Mouse (Mus musculus): ENCODE measurements at regions not wholly inside any gene's neighbourhood (a gene's known extent, or its start where the extent isn't known, plus 50 kb on each side); places are given as distances from the start of the nearest gene placed in this dataset.

DNA sequence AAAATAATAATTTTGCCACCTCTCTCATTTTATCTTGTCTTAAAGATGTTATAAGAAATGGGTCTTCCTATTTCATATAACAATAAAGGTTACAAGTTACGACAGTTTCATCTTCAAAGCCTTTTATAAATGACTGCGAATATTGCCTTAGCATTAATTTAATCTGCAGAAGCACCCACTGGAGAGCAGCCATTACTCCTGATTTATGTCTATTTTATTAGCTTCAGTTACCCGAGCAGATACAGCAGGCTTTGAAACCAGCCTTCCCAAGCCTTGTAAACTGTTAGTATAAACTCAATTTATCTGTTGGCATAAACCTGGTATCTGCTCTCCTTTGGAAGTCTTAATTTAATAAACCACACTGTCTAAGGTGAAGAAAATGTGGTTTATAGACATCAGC is 2851.6 kb upstream of the Gm6569 start:
- no peak for DNase-seq (ENCODE audit: low spot score)

GRCm38 (mm10) chr15:70987973-70988570 is 2846.3 kb upstream of the Gm6569 start:
- DNase-seq (ENCODE audit: low spot score), result no peak

DNA sequence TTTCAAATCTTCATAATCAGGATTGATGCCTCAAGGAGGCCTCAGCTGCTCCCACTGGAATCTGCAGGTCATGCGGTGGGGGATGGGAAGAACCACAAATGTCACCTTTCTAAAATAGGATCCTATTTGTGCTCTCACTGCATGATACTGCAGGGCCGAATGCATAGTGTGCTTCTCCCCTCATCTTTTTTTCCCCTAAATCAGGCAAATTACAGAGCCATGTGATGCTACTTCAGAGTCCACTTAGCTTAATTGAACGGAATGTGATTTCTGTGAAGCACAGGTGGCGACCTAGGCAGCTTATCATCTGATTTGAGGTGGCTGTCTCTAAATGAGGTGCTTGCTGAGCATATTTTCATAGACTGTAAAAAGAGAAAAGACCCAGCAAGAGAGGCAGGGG is 2841.0 kb upstream of the Gm6569 start:
- DNase-seq (ENCODE audit: low spot score), result no peak

DNA sequence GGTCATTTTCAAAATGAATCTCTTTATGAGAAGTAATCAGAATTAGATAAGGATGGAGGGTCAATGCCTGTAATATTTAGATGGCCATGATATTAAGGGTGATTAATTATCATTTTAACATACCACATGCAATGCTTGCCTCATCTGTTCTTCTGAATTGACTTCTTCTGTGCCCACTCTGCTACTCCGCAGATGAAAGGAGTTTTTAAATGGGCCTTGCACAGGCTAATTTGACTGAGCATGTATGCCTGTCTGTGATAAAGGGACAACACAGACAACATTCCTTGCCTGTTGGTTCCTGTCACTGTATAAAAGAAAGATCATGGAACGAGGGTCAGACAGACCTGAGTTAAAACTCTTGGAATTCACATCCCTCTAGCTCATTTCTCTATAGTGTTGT is 2824.0 kb upstream of the Gm6569 start:
- no peak for DNase-seq (ENCODE audit: low spot score)

DNA sequence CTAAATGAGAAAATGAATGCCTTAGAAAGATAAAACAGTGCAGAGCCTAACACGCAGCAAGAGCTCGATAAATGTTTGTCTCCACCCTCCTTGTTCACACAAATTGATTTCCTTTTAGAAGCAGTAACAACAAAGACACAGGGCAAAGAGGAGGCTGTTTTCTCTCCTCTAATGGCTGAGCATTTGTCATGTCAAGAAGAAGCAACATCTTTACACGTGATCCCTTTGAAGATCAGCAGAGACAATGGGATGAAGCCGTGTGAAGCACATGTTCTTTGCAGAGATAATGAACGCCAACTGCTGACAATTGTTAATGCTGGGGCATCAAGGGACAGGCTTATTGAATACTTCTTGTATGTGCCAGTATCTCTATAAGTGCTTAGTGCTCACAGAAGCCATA is 2823.6 kb upstream of the Gm6569 start:
- peak; percentile 56 for DNase-seq (ENCODE audit: low spot score)

DNA sequence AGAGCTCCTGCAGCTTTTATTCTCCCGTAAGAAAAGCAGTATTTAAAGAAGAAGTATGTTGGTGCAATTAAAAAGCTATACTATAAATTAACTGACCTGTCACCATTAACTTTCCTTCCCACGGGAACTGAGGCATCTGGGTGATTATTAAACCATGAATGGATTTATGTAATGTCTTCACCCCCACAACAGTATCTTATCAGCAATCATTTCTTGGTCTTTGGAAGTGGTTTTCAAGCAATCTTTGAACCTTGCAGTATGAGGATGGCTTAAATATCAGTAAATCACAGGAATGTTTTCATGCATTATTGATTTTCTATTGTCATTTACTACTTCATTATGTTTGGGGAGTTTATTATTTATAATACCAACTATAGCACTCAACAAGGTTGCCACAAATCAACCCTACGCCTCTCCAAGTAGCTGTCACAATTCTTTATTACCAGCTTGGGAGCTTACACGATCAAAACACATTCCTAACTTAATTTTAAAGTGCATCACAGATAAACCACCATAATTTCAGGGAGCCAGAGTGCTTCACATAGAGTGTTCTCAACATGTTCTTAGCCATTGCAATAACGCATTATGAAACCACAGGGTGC is 2780.0 kb upstream of the Gm6569 start:
- no peak for DNase-seq (ENCODE audit: low spot score)

DNA sequence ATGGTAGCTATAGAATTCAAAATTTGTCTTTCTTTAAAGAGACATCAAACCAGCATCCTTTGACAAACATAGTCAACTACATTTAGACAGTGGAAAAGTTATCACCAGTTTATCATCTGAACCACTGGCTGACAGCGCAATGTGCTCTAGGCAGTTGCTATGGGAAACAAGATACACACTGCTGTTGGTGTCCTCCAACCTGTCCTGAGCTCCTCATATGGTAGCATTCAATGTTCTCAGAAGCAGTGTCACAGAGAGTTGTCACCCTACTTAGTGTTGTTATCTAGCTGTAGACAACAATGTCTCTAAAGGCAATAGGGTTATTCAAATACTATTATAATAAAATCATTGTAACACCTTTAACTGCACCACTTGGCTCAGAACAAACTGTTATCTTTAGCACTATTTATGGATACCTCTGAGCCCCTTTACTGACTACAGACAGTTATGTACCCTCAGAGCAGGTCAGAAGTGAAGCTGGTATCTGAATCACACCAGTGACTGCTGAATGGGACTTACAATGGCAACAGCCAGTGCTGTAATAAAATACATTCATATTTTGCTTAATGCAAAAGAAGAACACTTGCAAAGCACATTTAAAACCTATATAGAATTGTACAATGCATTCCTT is 2747.9 kb upstream of the Gm6569 start:
- no peak for DNase-seq (ENCODE audit: low spot score)

DNA sequence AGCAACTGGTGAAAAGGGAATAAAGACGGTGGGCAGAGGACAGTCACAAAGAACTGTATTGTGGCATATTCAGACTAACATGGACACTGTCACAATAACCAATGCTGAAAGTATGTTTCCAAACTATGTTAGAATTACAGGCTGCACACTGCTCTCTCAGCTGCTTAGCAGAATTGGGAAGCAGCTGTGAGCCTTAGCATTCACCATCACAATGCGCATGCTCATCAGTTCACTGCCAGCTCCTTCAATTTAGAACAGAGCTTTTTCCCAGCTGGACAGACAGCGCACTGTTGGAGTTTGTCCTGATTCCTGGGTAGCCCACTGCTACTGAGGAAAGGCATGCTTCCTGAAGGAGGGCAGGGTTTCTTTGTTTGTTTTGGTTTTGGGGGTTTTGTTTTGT is 2735.2 kb upstream of the Gm6569 start:
- peak; percentile 15 for DNase-seq (ENCODE audit: low spot score)

DNA sequence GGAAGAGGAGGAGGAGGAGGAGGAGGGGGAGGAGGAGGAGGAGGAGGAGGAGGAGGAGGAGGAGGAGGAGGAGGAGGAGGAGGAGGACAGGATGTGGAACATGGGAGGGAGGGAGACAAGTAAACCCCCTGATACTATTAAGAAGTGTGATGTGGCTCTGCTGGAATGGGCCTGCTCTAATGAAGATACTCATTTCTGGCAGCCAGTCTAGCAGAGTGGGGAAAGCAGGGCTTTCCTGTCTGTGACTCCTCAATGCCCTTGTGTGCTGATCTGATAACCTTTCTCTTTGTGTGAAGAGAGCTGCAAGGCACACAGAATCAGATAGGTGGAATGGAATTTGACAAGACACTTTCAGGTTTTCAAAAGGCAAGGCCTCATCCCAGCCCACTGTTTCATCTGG is 2704.6 kb upstream of the Gm6569 start:
- DNase-seq (ENCODE audit: low spot score), result no peak

DNA sequence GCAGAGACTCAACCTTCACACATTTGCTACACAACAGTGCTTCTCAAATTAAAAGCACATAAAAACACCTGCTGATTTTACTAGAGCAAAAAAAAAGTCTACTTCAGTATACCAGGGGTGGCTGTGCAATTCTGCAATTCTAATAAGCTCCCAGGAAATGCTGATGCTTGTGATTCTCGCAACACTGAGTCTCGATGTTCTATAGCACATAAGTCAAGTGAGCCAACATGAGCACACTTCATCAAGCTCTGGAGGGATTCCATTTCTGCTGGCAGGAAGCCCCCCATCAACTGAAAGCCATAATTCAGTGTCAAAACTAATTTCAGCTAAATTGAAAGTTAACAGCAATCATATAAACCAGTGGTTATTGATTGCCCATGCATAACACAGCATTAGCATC is 2676.7 kb upstream of the Gm6569 start:
- DNase-seq (ENCODE audit: low spot score), result no peak

DNA sequence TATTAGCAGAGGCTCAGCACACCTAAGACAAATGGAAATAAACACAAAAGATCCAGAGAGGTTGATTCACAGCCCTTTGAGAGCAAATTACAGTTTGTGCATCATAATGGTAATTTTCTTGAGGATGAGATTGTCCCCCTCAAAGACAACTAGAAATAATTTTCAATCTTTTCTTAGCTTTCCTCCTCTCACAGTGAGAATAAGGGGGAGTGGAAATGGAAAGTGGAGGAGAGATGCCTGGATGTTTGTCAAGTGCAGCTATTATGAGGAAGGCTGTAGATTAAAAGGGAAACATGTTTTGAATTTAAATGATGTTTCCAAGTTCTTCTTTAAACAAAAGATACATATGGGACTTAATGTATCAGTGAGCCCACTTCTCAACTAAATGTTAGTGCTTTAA is 2672.3 kb upstream of the Gm6569 start:
- DNase-seq (ENCODE audit: low spot score), result peak; percentile 2

DNA sequence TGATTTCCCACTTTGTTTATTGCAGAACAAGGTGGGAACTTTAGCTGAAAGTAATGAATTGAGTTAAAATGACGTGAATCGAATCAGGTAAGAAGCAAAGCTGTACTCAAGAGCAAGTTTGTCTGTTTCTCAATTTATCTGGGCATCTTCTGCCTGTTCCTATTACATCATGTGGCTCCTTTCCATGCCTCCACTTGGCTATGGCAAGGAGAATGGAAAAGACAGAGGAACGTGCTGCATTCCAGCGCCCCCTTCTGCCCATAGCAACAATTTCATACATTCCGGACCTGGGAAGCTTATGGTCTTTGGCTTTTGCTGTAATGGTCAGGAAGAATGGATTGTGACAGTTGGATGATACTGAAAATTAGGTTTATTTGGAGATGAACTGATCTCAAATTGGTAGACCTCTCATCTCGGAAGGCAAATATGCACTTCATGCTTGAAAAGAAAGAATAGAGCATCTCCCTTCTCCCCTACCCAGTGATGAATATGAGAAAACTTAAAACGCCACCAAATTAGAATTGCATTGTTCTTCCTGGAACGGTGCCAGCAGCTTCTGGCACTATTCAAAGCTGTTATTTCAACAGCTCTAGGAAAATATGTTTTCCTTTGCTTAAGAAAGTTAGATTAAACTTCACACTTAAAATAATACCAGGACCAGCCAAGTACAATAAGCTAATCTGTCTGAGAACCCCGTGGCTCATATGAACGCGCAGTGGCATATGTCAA is 2639.2 kb upstream of the Gm6569 start:
- peak; percentile 63 for DNase-seq (ENCODE audit: low spot score)

GRCm38 (mm10) chr15:71240647-71241351 is 2593.6 kb upstream of the Gm6569 start:
- peak; percentile 92 for DNase-seq (ENCODE audit: low spot score)

GRCm38 (mm10) chr15:71243539-71243938 is 2590.8 kb upstream of the Gm6569 start:
- DNase-seq (ENCODE audit: low spot score), result no peak

DNA sequence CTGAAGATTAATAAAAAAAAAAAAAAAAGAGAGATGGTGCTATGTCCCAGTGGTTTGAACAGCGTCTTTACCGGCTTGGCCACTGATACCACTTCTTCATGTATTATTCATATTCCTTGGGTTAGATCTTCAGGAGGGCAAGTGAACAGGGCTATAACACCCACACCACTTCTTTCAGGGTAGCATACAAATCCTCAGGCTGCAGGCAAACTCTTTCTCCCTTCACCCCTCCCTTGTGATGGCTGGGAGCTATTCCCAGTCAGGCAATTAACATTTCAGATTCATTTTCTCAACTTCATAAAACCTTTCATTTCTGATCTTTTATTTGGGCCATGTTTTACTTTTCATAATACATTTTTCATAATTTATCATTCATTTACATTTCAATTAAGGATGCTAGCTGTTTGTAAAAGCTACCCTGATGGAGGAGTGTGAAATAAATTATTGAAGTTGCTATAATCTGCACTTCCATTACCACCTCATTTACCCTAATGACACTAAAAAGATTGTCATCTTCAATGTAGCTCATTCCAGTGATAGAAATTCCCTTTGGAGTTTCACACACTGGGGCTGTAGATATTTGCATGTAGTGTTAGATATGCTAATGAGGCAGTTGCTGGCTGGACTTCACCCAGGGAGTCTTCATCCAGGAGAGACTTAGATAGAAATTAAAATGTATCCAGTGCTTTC is 2558.3 kb upstream of the Gm6569 start:
- no peak for DNase-seq (ENCODE audit: low spot score)

DNA sequence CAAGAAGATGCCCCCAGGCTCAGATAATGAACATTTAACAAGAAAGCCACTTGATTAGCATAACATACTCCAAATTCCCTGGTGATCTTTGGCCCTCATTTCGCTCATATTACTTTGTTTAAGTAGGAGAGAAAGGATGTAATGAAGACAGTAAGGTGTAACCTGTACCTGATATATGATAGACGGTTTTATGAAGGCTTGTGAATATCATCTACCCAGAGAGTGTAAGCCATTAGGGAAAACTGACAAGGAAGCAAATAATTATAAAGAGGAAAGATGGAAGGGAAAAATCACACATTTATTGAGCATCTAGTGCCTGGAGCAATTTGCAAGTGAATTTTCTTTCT is 2557.8 kb upstream of the Gm6569 start:
- no peak for DNase-seq (ENCODE audit: low spot score)

DNA sequence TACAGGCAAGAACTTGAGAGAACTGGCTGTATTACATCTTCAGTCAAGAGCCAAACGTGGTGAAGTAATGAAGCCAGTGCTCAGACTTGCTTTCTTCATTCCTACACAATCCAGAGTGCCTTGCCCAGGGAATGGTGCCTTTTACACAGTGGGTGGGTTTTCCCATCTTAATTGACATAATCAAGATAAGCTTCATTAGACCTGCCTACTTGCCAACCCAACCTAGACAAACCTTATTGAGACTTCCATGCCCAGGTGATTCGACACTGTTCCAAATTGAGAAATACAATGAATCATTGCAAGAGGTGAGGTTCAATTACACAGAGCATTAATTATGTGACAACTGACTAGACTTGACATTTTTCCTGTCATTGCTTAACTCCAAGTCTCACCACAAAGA is 2557.0 kb upstream of the Gm6569 start:
- no peak for DNase-seq (ENCODE audit: low spot score)

DNA sequence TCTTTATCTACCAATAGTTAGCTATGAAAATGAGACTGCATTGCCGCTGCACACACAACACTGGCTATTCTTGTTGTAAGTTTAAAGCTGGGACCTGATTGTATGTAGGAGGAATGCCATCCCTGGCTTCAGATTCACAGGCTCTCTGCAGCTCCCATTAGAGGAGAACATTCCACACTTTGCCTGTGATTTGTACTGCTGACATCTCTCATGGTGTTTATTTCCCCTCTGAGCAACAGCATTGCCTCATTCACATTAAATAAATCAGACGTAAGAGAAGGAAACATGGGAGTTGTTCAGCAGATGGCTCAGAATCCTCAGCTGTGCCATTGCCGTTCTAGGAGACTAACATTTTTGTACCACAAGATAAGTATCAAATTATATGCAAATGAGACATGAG is 2550.6 kb upstream of the Gm6569 start:
- no peak for DNase-seq (ENCODE audit: low spot score)

DNA sequence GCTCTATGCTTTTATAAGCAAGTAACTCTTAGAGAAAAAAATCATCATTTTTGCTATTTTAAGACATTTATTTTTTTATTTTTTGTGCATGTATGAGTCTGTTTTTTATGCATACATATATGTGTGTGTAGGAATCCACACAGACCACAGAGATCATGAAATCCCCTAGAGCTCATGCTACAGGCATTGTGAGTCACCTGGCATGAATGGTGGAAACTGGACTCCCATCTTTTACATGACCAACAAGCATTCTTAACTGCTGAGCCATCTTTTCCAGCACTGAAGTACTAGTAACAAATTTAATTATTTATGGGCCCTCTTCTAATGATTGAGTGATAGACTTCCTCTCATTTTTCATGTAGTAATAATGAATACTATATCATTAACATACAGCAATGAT is 2531.8 kb upstream of the Gm6569 start:
- DNase-seq (ENCODE audit: low spot score), result no peak

DNA sequence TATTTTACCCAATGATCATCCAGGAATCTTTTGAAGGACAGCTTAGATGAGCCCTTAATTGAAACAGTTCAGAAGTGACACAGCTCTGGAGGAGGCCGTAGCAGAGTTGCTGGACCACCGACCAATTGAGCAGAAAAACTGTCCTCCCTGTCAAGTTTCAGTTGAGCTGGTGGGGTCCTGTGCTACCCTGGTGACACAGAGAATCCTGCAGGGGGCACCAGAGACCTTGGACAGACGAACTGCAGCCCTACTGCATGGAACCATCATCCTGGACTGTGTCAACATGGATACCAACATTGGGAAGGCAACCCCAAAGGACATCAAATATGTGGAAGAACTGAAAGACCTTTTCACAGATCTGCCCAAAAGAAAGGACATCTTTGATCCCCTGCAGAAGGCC is 2524.1 kb upstream of the Gm6569 start:
- DNase-seq (ENCODE audit: low spot score), result no peak

DNA sequence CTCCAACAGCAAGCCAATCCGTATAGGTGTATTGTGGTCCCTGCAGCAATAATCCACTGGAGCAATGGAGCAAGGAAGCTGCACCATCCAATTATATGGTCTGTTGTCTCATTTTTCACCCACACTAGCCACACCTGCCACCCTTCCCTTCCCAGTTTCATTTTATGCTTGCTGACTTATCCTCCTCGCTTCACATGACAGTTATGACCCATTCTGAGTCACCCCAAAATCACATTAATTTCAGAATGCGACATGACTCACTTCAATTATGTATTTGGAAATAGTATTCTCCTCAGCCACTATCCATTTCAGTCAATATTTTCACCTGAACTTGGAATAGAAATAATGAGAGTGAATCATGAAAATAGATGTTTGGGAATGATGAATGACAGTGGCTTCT is 2507.8 kb upstream of the Gm6569 start:
- no peak for DNase-seq (ENCODE audit: low spot score)

DNA sequence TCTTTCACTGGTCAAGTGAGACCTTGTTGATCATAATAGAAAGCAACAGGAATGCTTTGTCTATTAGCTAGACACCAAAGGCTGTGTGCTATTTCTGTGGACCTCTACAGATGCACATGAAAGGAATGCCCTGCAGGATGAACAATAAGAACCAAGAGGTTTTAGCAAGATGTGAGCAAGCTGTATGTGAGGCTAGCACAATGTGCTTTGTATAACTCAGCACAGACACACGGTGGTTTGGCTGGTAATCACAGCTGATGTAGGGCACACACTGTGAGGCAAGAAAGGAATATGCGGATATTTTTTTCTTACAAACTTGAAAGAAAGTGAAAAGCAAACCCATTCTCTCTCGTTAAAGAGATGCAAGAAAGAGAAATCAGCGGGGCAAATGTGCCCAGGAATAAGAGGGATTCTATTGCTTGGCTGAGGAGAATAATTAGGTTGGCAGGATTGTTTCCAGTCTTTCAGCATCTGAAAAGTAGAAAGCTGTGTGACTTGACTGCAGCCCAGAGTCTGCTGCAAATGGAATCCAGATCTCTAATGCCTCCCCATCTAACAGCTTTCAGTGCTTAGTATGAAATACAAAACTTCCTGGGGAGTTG is 2476.1 kb upstream of the Gm6569 start:
- DNase-seq (ENCODE audit: low spot score), result no peak
